Mouse (Mus musculus) adrenal gland, postnatal 14 days (tissue): Measurements from ENCODE around the gene Smim23. TPM values are rescaled to one million over a fixed set of nuclear protein-coding genes. Genes with fewer than 3 reads are reported as not detected.

Experiments used
- DNase-seq: peaks from one replicate; pipeline ENCODE4 v3.0.0; 2021; ENCODE audit warnings: mixed read lengths
- total RNA-seq: library from RNA; stranded (reverse); gene quantifications from 2 replicates; pipeline ENCODE4 v1.2.3, GENCODE M21; 2021

Smim23 gene
- total RNA-seq, 1 experiment from 2014 or later = not detected

DNA sequence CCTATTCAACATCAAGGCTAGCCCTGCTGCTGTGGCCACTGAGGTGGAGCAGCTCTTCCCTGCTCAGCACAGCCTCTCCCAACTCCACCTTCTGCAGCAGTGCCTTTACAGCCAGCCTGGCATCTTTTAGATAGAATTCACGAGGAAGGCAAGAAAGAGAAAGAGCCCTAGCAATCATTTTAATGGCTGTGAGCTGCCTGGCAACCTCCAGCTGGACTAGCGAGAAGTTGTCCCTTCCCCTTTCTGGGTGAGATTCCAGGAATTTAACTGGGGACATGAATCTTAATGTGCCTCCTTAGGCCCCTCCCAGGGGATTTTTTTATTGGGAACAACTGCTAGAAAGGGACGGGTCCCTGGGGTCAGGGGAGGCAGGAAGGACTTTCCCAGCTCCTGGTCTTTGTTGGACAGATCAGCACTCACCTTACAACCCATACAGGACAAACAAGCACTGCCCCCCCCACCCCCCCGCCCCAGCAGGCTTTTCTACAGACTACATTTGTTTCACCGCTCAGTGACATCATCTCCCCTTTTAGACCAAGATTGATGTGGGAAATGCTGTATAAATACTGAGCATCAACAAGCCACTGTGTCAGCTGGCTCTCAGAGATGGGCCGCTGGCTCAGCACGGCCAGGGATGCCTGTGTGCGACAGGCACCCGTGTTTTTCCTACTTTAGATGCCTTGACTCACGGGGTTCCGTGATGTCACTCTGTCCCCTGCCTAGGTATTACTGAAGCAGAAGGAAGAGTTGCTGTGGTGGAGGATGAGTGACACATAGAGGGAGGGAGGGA is 43.5 kb downstream of the Smim23 start:
- no peak for DNase-seq

GRCm38 (mm10) chr11:32768642-32769343 is 55.6 kb downstream of the Smim23 start:
- no peak for DNase-seq

Other genes starting within 250 kb of the Smim23 start
- gene Fbxw11, start 181.9 kb downstream of the Smim23 start, total RNA-seq = 85.5 and 86.2 TPM in 2 replicates